Mouse (Mus musculus): ENCODE data around the gene Gpr174. TPM values are rescaled to one million over a fixed set of nuclear protein-coding genes. Genes with fewer than 3 reads are reported as not detected.

Gpr174 gene
- total and polyA plus RNA-seq, 3 experiments = 8.5 to 30.3 (median 16.2) TPM

GRCm38 (mm10) chrX:107264619-107265018 is 8.9 kb downstream of the Gpr174 start:
- Histone ChIP-seq H3K79me2 (replicated peaks; ENCODE audit: control insufficient read depth, extremely low read depth, insufficient read depth, poor library complexity, severe bottlenecking) (peaks cover 12% of the 10 kb centered on the region), H3K27ac (ENCODE audit: insufficient read depth, low read depth) (0 out of 2 replicates have a peak overlapping the region, but pooled peaks have one; percentile 26), H3K9ac (ENCODE audit: insufficient read depth, low read depth) (no peak overlapping the region), H3K4me1 (ENCODE audit: control insufficient read depth in 1 of 2, insufficient read depth in 2 of 2) (peaks cover 0 to 17% of the 10 kb centered on the region in 2 experiments; a peak in 2 of 4 replicates), H3K9me3 (replicated peaks; ENCODE audit: low read length) (no peaks in the 10 kb centered on the region), H3K4me2 (ENCODE audit: insufficient read depth, low read depth, poor library complexity, severe bottlenecking) (no peak overlapping the region; the same call in none of the 2 replicates), H3K36me3 (replicated peaks in 1 of 2; ENCODE audit: control insufficient read depth in 1 of 2, insufficient read depth in 1 of 2, low read length in 1 of 2) (no peaks in the 10 kb centered on the region), H3K27me3 (replicated peaks) (no peaks in the 10 kb centered on the region), H3K4me3 (replicated peaks in 1 of 3; ENCODE audit: low read depth in 2 of 3, low read length in 2 of 3, poor library complexity in 1 of 3) (no peak overlapping the region)
- dilution Hi-C loops (cut with MboI; ENCODE audit: extremely low pct_ligation_motif_present, extremely low pct_unique_long_range_greater_than_20kb, low sequenced_read_pairs) (no loop called here), in situ Hi-C loops (cut with MboI; ENCODE audit: low pct_ligation_motif_present, low pct_unique_long_range_greater_than_20kb, low sequenced_read_pairs) (no loop called here)
- no peak for DNase-seq (ENCODE audit: extremely low read depth)
- no peak for TF ChIP-seq ETS1 (conservative IDR thresholded peaks at IDR 0.05; ENCODE audit: low read depth, low read length)
- no peak for TF ChIP-seq SMC3 (IDR thresholded peaks at IDR 0.05; ENCODE audit: low read depth, low read length)
- no peak for TF ChIP-seq JUND (conservative IDR thresholded peaks at IDR 0.05; ENCODE audit: low read depth, low read length)
- no peak for TF ChIP-seq USF2 (conservative IDR thresholded peaks at IDR 0.05; ENCODE audit: low read depth, low read length)
- TF ChIP-seq ZMIZ1 (IDR thresholded peaks at IDR 0.05; ENCODE audit: low read depth, low read length) = no peak
- no peak for TF ChIP-seq TCF12 (IDR thresholded peaks at IDR 0.05; ENCODE audit: low read depth, low read length)
- TF ChIP-seq MEF2A (IDR thresholded peaks at IDR 0.05; ENCODE audit: borderline replicate concordance, low read depth, low read length) = no peak
- no peak for TF ChIP-seq ELF1 (IDR thresholded peaks at IDR 0.05; ENCODE audit: low read depth, low read length)
- TF ChIP-seq POLR2AphosphoS2 (IDR thresholded peaks at IDR 0.05; ENCODE audit: low read depth, low read length) = no peak
- no peak for TF ChIP-seq HCFC1 (IDR thresholded peaks at IDR 0.05; ENCODE audit: low read depth, low read length)
- TF ChIP-seq NELFE (IDR thresholded peaks at IDR 0.05; ENCODE audit: low read depth, low read length) = no peak
- TF ChIP-seq CHD1 (IDR thresholded peaks at IDR 0.05; ENCODE audit: low read depth, low read length) = no peak
- no peak for TF ChIP-seq POLR2A (IDR thresholded peaks at IDR 0.05; ENCODE audit: low read depth, low read length)
- TF ChIP-seq UBTF (IDR thresholded peaks at IDR 0.05; ENCODE audit: low read depth, low read length) = no peak
- no peak for TF ChIP-seq TBP (conservative IDR thresholded peaks at IDR 0.05; ENCODE audit: low read depth, low read length)
- no peak for TF ChIP-seq KAT2A (IDR thresholded peaks at IDR 0.05; ENCODE audit: insufficient replicate concordance, low read length)
- TF ChIP-seq MYC (IDR thresholded peaks at IDR 0.05; ENCODE audit: low read depth, low read length) = no peak
- no peak for TF ChIP-seq JUN (IDR thresholded peaks at IDR 0.05; ENCODE audit: insufficient read depth, low read depth, low read length)

- Histone ChIP-seq H3K4me1 (ENCODE audit: control insufficient read depth in 1 of 2, insufficient read depth in 2 of 2) (peaks cover 7 to 22% of the 10 kb centered on the region in 2 experiments; a peak in 3 of 4 replicates), H3K27me3 (replicated peaks) (no peaks in the 10 kb centered on the region), H3K36me3 (replicated peaks in 1 of 2; ENCODE audit: control insufficient read depth in 1 of 2, insufficient read depth in 1 of 2, low read length in 1 of 2) (peaks cover 0 to 3% of the 10 kb centered on the region in 2 experiments), H3K4me2 (ENCODE audit: insufficient read depth, low read depth, poor library complexity, severe bottlenecking) (peak overlapping the region; percentile 21; the same call in 1 of the 2 replicates), H3K9me3 (replicated peaks; ENCODE audit: low read length) (no peaks in the 10 kb centered on the region), H3K9ac (ENCODE audit: insufficient read depth, low read depth) (no peak overlapping the region), H3K27ac (ENCODE audit: insufficient read depth, low read depth) (no peak overlapping the region), H3K4me3 (replicated peaks in 1 of 3; ENCODE audit: low read depth in 2 of 3, low read length in 2 of 3, poor library complexity in 1 of 3) (no peak overlapping the region), H3K79me2 (replicated peaks; ENCODE audit: control insufficient read depth, extremely low read depth, insufficient read depth, poor library complexity, severe bottlenecking) (peaks cover 6% of the 10 kb centered on the region; the same call in 1 of the 2 replicates)
- no peak for DNase-seq (ENCODE audit: extremely low read depth)
- dilution Hi-C loops (cut with MboI; ENCODE audit: extremely low pct_ligation_motif_present, extremely low pct_unique_long_range_greater_than_20kb, low sequenced_read_pairs) = no loop called here
- TF ChIP-seq MAX (IDR thresholded peaks at IDR 0.05; ENCODE audit: low read length) = no peak
- TF ChIP-seq CHD2 (IDR thresholded peaks at IDR 0.05; ENCODE audit: low read length) = no peak
- no peak for TF ChIP-seq GABPA (IDR thresholded peaks at IDR 0.05; ENCODE audit: insufficient replicate concordance, low read depth, low read length)
- in situ Hi-C loops (cut with MboI; ENCODE audit: low pct_ligation_motif_present, low pct_unique_long_range_greater_than_20kb, low sequenced_read_pairs) = no loop called here
Measured at GRCm38 (mm10) chrX:107277606-107278005, 21.9 kb downstream of the Gpr174 start.
